Mouse (Mus musculus): ENCODE measurements around the gene Tpmt. TPM values are rescaled to one million over a fixed set of nuclear protein-coding genes. Genes with fewer than 3 reads are reported as not detected.

The Tpmt gene
- polyA plus RNA-seq, 1 experiment = 7.4 TPM

DNA sequence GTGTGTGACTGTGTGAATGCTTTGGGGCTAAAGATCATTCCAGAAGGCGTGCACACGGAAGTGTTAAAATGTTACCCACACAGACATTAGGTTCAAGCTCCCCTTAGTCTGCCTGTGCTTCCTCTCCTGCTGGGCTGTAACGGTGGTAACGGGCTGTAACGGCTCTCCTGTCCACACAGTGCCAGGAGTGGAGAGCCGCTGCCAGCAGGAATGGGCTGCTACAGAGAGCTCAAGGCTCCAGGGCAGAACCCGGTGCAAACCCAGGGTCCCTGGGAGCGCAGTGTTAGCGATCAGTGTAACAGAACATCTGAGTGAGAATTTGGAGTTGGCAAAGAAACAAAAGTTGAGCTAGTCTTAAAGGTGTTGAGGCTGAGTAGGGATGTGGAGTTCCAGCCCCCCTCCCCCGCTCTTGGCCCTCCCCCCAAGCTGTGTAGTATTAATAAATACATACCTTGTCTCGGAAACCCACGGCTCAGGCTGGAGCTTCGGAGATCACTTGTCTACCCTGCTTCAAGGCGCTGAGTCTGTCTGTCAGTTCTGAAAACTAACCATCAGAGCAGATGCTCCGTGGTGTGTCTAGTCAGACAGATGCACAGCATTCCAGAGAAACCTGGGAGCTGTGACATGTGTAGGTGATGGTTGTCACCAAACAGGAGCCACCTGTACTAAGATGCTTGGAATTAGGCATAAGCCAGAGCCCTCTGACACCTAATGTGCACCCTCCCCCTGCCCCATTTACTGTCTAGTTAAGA lies 26.0 kb upstream of the Tpmt start:
- peaks cover 25% of the 10 kb centered on the region for H3K36me3 ChIP-seq (ENCODE audit: control insufficient read depth, insufficient read depth)

DNA sequence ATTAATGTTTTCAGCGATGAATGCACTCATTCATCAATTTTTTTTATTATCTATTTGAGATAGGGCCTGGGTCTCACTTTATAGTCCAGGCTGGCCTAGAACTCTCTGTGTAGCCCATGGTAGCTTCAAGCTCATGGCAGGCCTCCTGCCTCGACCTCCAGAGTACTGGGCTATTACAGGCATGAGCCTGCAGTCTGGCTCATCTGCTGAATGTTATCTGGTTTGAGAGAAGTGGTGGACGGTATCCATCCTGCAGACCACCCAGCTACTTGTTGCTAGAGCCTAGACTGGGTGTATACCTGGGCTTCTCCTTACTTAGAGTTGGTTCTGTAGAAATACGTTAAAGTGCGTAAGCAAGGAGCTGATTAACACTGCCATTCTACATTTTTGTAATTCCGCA lies 22.5 kb upstream of the Tpmt start:
- TF ChIP-seq POLR2A (IDR thresholded peaks at IDR 0.05; ENCODE audit: insufficient read length, low read depth) (no peak), TCF12 (IDR thresholded peaks at IDR 0.05; ENCODE audit: insufficient read depth, poor library complexity, severe bottlenecking) (no peak), POLR2AphosphoS2 (IDR thresholded peaks at IDR 0.05; ENCODE audit: insufficient read length, low read depth) (no peak), CEBPB (IDR thresholded peaks at IDR 0.05; ENCODE audit: insufficient read depth, poor library complexity, severe bottlenecking) (no peak), REST (IDR thresholded peaks at IDR 0.05; ENCODE audit: insufficient read depth, insufficient read length) (no peak), MYOD1 (IDR thresholded peaks at IDR 0.05; ENCODE audit: control insufficient read depth in 1 of 3, insufficient read length in 2 of 3, low read depth in 2 of 3) (no peak), TCF3 (IDR thresholded peaks at IDR 0.05; ENCODE audit: insufficient read length, low read depth) (no peak), MAX (IDR thresholded peaks at IDR 0.05; ENCODE audit: low read depth) (no peak), USF1 (IDR thresholded peaks at IDR 0.05; ENCODE audit: low read depth) (no peak), SRF (IDR thresholded peaks at IDR 0.05; ENCODE audit: control insufficient read depth, insufficient read length, low read depth) (no peak), MYOG (IDR thresholded peaks at IDR 0.05; ENCODE audit: control insufficient read depth in 1 of 3, insufficient read depth in 1 of 3, insufficient read length in 2 of 3, low read depth in 2 of 3) (no peak), E2F4 (IDR thresholded peaks at IDR 0.05; ENCODE audit: insufficient read depth) (no peak)
- Histone ChIP-seq H3K36me3 (ENCODE audit: control insufficient read depth, insufficient read depth) (peaks cover 12% of the 10 kb centered on the region), H3K27me3 (ENCODE audit: control insufficient read depth, insufficient read depth, insufficient read length) (no peaks in the 10 kb centered on the region), H3ac (ENCODE audit: control insufficient read depth, insufficient read length) (no peak overlapping the region), H3K79me2 (ENCODE audit: control insufficient read depth, insufficient read depth) (no peaks in the 10 kb centered on the region), H3K4me2 (ENCODE audit: low read depth) (no peak overlapping the region), H3K4me3 (no peak overlapping the region)

More for the DNA sequence above, 26.0 kb upstream of the Tpmt start:
- Histone ChIP-seq H3K4me2 (ENCODE audit: low read depth) (no peak overlapping the region), H3K4me3 (no peak overlapping the region), H3ac (ENCODE audit: control insufficient read depth, insufficient read length) (no peak overlapping the region), H3K27me3 (ENCODE audit: control insufficient read depth, insufficient read depth, insufficient read length) (no peaks in the 10 kb centered on the region), H3K79me2 (ENCODE audit: control insufficient read depth, insufficient read depth) (no peaks in the 10 kb centered on the region)
- TF ChIP-seq TCF3 (IDR thresholded peaks at IDR 0.05; ENCODE audit: insufficient read length, low read depth) = no peak
- TF ChIP-seq TCF12 (IDR thresholded peaks at IDR 0.05; ENCODE audit: insufficient read depth, poor library complexity, severe bottlenecking) = no peak
- no peak for TF ChIP-seq E2F4 (IDR thresholded peaks at IDR 0.05; ENCODE audit: insufficient read depth)

DNA sequence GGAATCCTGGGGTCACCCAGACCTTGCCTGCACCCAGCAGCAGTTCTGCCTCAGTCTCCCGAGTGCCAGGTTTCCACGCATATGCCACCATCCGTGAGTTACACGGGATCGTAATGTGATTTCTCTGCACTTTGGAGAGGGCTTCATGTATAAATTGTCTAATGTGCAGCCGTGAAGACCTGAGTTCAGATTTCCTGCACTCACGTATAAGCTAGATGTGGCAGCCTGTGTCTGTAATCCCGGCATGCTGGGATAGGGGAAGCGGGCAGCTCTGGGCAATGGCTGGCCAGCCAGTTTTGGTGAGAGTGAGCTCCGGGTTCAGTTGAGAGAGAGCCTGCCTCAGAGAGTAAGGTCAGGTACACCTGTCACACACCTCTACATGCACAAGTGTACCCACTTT lies 22.0 kb upstream of the Tpmt start:
- TF ChIP-seq TCF12 (IDR thresholded peaks at IDR 0.05; ENCODE audit: insufficient read depth, poor library complexity, severe bottlenecking) (no peak), E2F4 (IDR thresholded peaks at IDR 0.05; ENCODE audit: insufficient read depth) (no peak), REST (IDR thresholded peaks at IDR 0.05; ENCODE audit: insufficient read depth, insufficient read length) (no peak), CEBPB (IDR thresholded peaks at IDR 0.05; ENCODE audit: insufficient read depth, poor library complexity, severe bottlenecking) (no peak), TCF3 (IDR thresholded peaks at IDR 0.05; ENCODE audit: insufficient read length, low read depth) (no peak), MYOD1 (IDR thresholded peaks at IDR 0.05; ENCODE audit: control insufficient read depth in 1 of 3, insufficient read length in 2 of 3, low read depth in 2 of 3) (no peak), POLR2A (IDR thresholded peaks at IDR 0.05; ENCODE audit: insufficient read length, low read depth) (no peak), SRF (IDR thresholded peaks at IDR 0.05; ENCODE audit: control insufficient read depth, insufficient read length, low read depth) (no peak), MYOG (IDR thresholded peaks at IDR 0.05; ENCODE audit: control insufficient read depth in 1 of 3, insufficient read depth in 1 of 3, insufficient read length in 2 of 3, low read depth in 2 of 3) (no peak), USF1 (IDR thresholded peaks at IDR 0.05; ENCODE audit: low read depth) (no peak), MAX (IDR thresholded peaks at IDR 0.05; ENCODE audit: low read depth) (no peak), POLR2AphosphoS2 (IDR thresholded peaks at IDR 0.05; ENCODE audit: insufficient read length, low read depth) (no peak)
- peaks cover 12% of the 10 kb centered on the region for H3K36me3 ChIP-seq (ENCODE audit: control insufficient read depth, insufficient read depth)

DNA sequence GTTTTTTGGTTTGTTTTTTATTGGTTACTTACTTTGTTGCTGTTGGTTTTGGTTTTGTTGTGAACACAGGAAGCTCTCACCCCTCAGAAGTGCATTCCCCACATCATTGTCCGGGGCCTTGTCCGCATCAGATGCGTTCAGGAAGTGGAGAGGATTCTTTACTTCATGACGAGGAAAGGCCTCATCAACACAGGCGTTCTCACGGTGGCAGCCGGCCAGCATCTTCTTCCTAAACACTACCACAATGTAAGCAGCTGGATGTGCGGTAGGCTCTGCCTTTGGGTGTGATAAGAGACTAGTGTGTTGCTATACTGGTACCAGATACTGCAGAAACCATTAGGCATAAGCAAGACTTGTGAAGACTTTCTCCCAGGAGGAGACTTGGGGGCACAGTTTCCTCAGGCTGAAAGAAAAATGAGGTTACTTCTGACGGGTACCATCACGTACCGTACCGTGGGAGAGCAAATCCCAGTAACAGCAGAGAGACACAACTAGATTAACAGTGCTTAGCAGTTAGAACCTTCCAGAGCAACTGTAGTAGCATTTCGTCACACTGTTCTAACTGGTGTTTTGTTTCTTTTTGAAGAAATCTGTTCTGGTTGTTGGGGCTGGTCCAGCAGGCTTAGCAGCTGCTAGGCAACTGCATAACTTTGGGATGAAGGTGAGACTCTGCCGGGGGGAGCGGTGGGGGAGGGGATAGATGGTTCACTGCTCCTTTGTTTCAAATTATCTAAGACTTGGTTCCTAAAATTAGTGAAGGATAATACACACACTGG lies 19.6 kb upstream of the Tpmt start:
- H3ac ChIP-seq (ENCODE audit: control insufficient read depth, insufficient read length) = no peak overlapping the region
- no peak overlapping the region for H3K4me3 ChIP-seq
- H3K79me2 ChIP-seq (ENCODE audit: control insufficient read depth, insufficient read depth) = no peaks in the 10 kb centered on the region
- H3K4me2 ChIP-seq (ENCODE audit: low read depth) = no peak overlapping the region
- peaks cover 14% of the 10 kb centered on the region for H3K36me3 ChIP-seq (ENCODE audit: control insufficient read depth, insufficient read depth)
- TF ChIP-seq TCF3 (IDR thresholded peaks at IDR 0.05; ENCODE audit: insufficient read length, low read depth) (no peak), REST (IDR thresholded peaks at IDR 0.05; ENCODE audit: insufficient read depth, insufficient read length) (no peak), TCF12 (IDR thresholded peaks at IDR 0.05; ENCODE audit: insufficient read depth, poor library complexity, severe bottlenecking) (no peak), MAX (IDR thresholded peaks at IDR 0.05; ENCODE audit: low read depth) (no peak), POLR2AphosphoS2 (IDR thresholded peaks at IDR 0.05; ENCODE audit: insufficient read length, low read depth) (no peak), SRF (IDR thresholded peaks at IDR 0.05; ENCODE audit: control insufficient read depth, insufficient read length, low read depth) (no peak), E2F4 (IDR thresholded peaks at IDR 0.05; ENCODE audit: insufficient read depth) (no peak), POLR2A (IDR thresholded peaks at IDR 0.05; ENCODE audit: insufficient read length, low read depth) (no peak), CEBPB (IDR thresholded peaks at IDR 0.05; ENCODE audit: insufficient read depth, poor library complexity, severe bottlenecking) (no peak), USF1 (IDR thresholded peaks at IDR 0.05; ENCODE audit: low read depth) (no peak)
- H3K27me3 ChIP-seq (ENCODE audit: control insufficient read depth, insufficient read depth, insufficient read length) = no peaks in the 10 kb centered on the region

More for the DNA sequence above, 22.0 kb upstream of the Tpmt start:
- Histone ChIP-seq H3K4me2 (ENCODE audit: low read depth) (no peak overlapping the region), H3K4me3 (no peak overlapping the region), H3K27me3 (ENCODE audit: control insufficient read depth, insufficient read depth, insufficient read length) (no peaks in the 10 kb centered on the region), H3ac (ENCODE audit: control insufficient read depth, insufficient read length) (no peak overlapping the region), H3K79me2 (ENCODE audit: control insufficient read depth, insufficient read depth) (no peaks in the 10 kb centered on the region)

Data from myocyte (in vitro differentiated cells).